Mouse (Mus musculus): ENCODE results near the gene Slc38a2.

- TF ChIP-seq CTCF (IDR thresholded peaks at IDR 0.05; ENCODE audit: extremely low read depth, insufficient read depth, low read length) (no peak), POLR2A (IDR thresholded peaks at IDR 0.05; ENCODE audit: extremely low read depth, insufficient read depth, low read length) (no peak)
Observed at GRCm38 (mm10) chr15:96692401-96692800, 7.1 kb downstream of the Slc38a2 start.
